Mouse (Mus musculus) heart, embryonic 12.5 days (tissue): ENCODE measurements at regions not wholly inside any gene's neighbourhood (a gene's known extent, or its start where the extent isn't known, plus 50 kb on each side); places are given as distances from the start of the nearest gene placed in this dataset.
"Not testable (repeated sequence)": the region's sequence is repeated elsewhere in the genome, so short reads cannot be mapped to it uniquely, and the experiment has no call there.

Experiments used
- ATAC-seq: fragments of 200-750 bp; cut with Nextera tagmentation; 2 replicates; pipeline ENCODE4 v1.8.0; 2017; ENCODE audit warnings: moderate TSS enrichment, moderate library complexity; ENCODE audit not compliant: insufficient number of reproducible peaks, low FRiP score
- H3K27ac ChIP-seq: fragments of 300-500 bp; sonication (generic); 2 replicates; pipeline ENCODE4 v1.5.1; 2016; ENCODE audit warnings: mild to moderate bottlenecking, moderate library complexity; ENCODE audit not compliant: poor library complexity, severe bottlenecking
- H3K27me3 ChIP-seq: fragments of 300-500 bp; sonication (generic); replicated peaks from 2 replicates; pipeline ENCODE4 v1.6.1; 2016; ENCODE audit warnings: mild to moderate bottlenecking, moderate library complexity
- H3K36me3 ChIP-seq: fragments of 300-500 bp; sonication (generic); 2 replicates; pipeline ENCODE4 v1.6.1; 2016; ENCODE audit warnings: mild to moderate bottlenecking, moderate library complexity
- H3K4me1 ChIP-seq: fragments of 300-500 bp; sonication (generic); replicated peaks from 2 replicates; pipeline ENCODE4 v1.6.1; 2016; ENCODE audit warnings: mild to moderate bottlenecking
- H3K4me2 ChIP-seq: fragments of 300-500 bp; sonication (generic); 2 replicates; pipeline ENCODE4 v1.6.1; 2016; ENCODE audit warnings: mild to moderate bottlenecking, moderate library complexity
- H3K4me3 ChIP-seq: fragments of 300-500 bp; sonication (generic); 2 replicates; pipeline ENCODE4 v1.5.1; 2016; ENCODE audit warnings: mild to moderate bottlenecking
- H3K9ac ChIP-seq: fragments of 300-500 bp; sonication (generic); 2 replicates; pipeline ENCODE4 v1.6.1; 2016; ENCODE audit warnings: mild to moderate bottlenecking, moderate library complexity
- H3K9me3 ChIP-seq: fragments of 300-500 bp; sonication (generic); replicated peaks from 2 replicates; pipeline ENCODE4 v1.6.1; 2016; ENCODE audit warnings: mild to moderate bottlenecking, moderate library complexity
- WGBS: fragments of 180-500 bp; shearing (Covaris S2); methylation state at CpG from one replicate; pipeline ENCODE4 v1.1.7; 2016; 5-methylcytosine and 5-hydroxymethylcytosine counted together

- no peaks in the 10 kb centered on the region for H3K27me3 ChIP-seq
- no peaks in the 10 kb centered on the region for H3K36me3 ChIP-seq
- no peak overlapping the region for H3K4me3 ChIP-seq
- H3K4me2 ChIP-seq, result no peak overlapping the region
- no peak overlapping the region for H3K27ac ChIP-seq
- WGBS, result 42% methylated on average over 1 of the region's 1 CpGs
- ATAC-seq, result no peak
- no peak overlapping the region for H3K9ac ChIP-seq
- H3K9me3 ChIP-seq, result no peaks in the 10 kb centered on the region
- H3K4me1 ChIP-seq, result no peaks in the 10 kb centered on the region
Measured at GRCm38 (mm10) chr2:53276435-53276834, 84.9 kb downstream of the Arl6ip6 start.

- H3K27ac ChIP-seq, result no peak overlapping the region
- no peak overlapping the region for H3K4me2 ChIP-seq
- ATAC-seq, result no peak
- no peaks in the 10 kb centered on the region for H3K27me3 ChIP-seq
- no peaks in the 10 kb centered on the region for H3K9me3 ChIP-seq
- no peak overlapping the region for H3K4me3 ChIP-seq
- H3K36me3 ChIP-seq, result no peaks in the 10 kb centered on the region
- 63% methylated on average over 2 of the region's 2 CpGs for WGBS
- H3K9ac ChIP-seq, result no peak overlapping the region
- H3K4me1 ChIP-seq, result no peaks in the 10 kb centered on the region
Measured at GRCm38 (mm10) chr2:53301712-53302423, 110.3 kb downstream of the Arl6ip6 start.

GRCm38 (mm10) chr2:53330680-53331079, 139.2 kb downstream of the Arl6ip6 start:
- WGBS, result 39% methylated on average over 6 of the region's 6 CpGs
- Histone ChIP-seq H3K4me3 (no peak overlapping the region), H3K9ac (no peak overlapping the region), H3K4me1 (no peaks in the 10 kb centered on the region), H3K9me3 (no peaks in the 10 kb centered on the region), H3K4me2 (no peak overlapping the region), H3K36me3 (no peaks in the 10 kb centered on the region), H3K27me3 (no peaks in the 10 kb centered on the region), H3K27ac (no peak overlapping the region)
- no peak for ATAC-seq

GRCm38 (mm10) chr2:53359026-53359425, 167.5 kb downstream of the Arl6ip6 start:
- no peak overlapping the region for H3K27ac ChIP-seq
- 69% methylated on average over 2 of the region's 2 CpGs for WGBS
- H3K4me3 ChIP-seq, result no peak overlapping the region
- no peaks in the 10 kb centered on the region for H3K4me1 ChIP-seq
- no peak overlapping the region for H3K4me2 ChIP-seq
- no peaks in the 10 kb centered on the region for H3K27me3 ChIP-seq
- peaks cover 4% of the 10 kb centered on the region; the same call in 1 of the 2 replicates for H3K9me3 ChIP-seq
- H3K36me3 ChIP-seq, result no peaks in the 10 kb centered on the region
- H3K9ac ChIP-seq, result no peak overlapping the region
- no peak for ATAC-seq

GRCm38 (mm10) chr2:53382348-53382747, 190.8 kb downstream of the Arl6ip6 start:
- no peak overlapping the region for H3K4me2 ChIP-seq
- ATAC-seq, result no peak
- H3K36me3 ChIP-seq, result no peaks in the 10 kb centered on the region
- no peak overlapping the region for H3K27ac ChIP-seq
- no peaks in the 10 kb centered on the region for H3K27me3 ChIP-seq
- 36% methylated on average over 1 of the region's 1 CpGs for WGBS
- no peak overlapping the region for H3K9ac ChIP-seq
- no peaks in the 10 kb centered on the region for H3K4me1 ChIP-seq
- no peaks in the 10 kb centered on the region for H3K9me3 ChIP-seq
- H3K4me3 ChIP-seq, result no peak overlapping the region

- Histone ChIP-seq H3K9ac (no peak overlapping the region), H3K36me3 (no peaks in the 10 kb centered on the region), H3K27me3 (no peaks in the 10 kb centered on the region), H3K27ac (no peak overlapping the region), H3K4me2 (no peak overlapping the region), H3K4me1 (no peaks in the 10 kb centered on the region), H3K9me3 (no peaks in the 10 kb centered on the region), H3K4me3 (no peak overlapping the region)
- ATAC-seq, result no peak
- 72% methylated on average over 8 of the region's 8 CpGs for WGBS
Measured at GRCm38 (mm10) chr2:53384545-53385176, 193.1 kb downstream of the Arl6ip6 start.

GRCm38 (mm10) chr2:53388652-53389051, 197.1 kb downstream of the Arl6ip6 start:
- no peak for ATAC-seq
- H3K9me3 ChIP-seq, result no peaks in the 10 kb centered on the region

GRCm38 (mm10) chr2:53414471-53414870, 222.9 kb downstream of the Arl6ip6 start:
- ATAC-seq, result no peak
- Histone ChIP-seq H3K27ac (no peak overlapping the region), H3K9me3 (0 out of 2 replicates have a peak, but pooled peaks cover 3% of the 10 kb centered on the region), H3K4me3 (no peak overlapping the region), H3K9ac (no peak overlapping the region), H3K36me3 (no peaks in the 10 kb centered on the region), H3K4me2 (no peak overlapping the region), H3K4me1 (no peaks in the 10 kb centered on the region), H3K27me3 (no peaks in the 10 kb centered on the region)
- WGBS, result 79% methylated on average over 2 of the region's 2 CpGs

More at GRCm38 (mm10) chr2:53388652-53389051, 197.1 kb downstream of the Arl6ip6 start:
- Histone ChIP-seq H3K4me1 (no peaks in the 10 kb centered on the region), H3K27me3 (no peaks in the 10 kb centered on the region), H3K36me3 (no peaks in the 10 kb centered on the region), H3K4me2 (no peak overlapping the region), H3K4me3 (no peak overlapping the region), H3K9ac (no peak overlapping the region), H3K27ac (no peak overlapping the region)
- WGBS, result 78% methylated on average over 3 of the region's 3 CpGs

- no peak for ATAC-seq
- Histone ChIP-seq H3K27me3 (no peaks in the 10 kb centered on the region), H3K9ac (no peak overlapping the region), H3K4me1 (no peaks in the 10 kb centered on the region), H3K27ac (no peak overlapping the region), H3K4me2 (no peak overlapping the region), H3K9me3 (no peaks in the 10 kb centered on the region), H3K36me3 (no peaks in the 10 kb centered on the region), H3K4me3 (no peak overlapping the region)
- 69% methylated on average over 5 of the region's 5 CpGs for WGBS
Measured at GRCm38 (mm10) chr2:53437046-53437815, 245.7 kb downstream of the Arl6ip6 start.

GRCm38 (mm10) chr2:53440301-53440700, 248.8 kb downstream of the Arl6ip6 start:
- H3K36me3 ChIP-seq, H3K4me3 ChIP-seq, ATAC-seq, H3K27me3 ChIP-seq, H3K9me3 ChIP-seq, H3K27ac ChIP-seq, H3K4me2 ChIP-seq, H3K9ac ChIP-seq, H3K4me1 ChIP-seq: not testable (repeated sequence)
- whole genome bisulfite sequencing, result 42% methylated on average over 3 of the region's 3 CpGs

- no peaks in the 10 kb centered on the region for H3K27me3 ChIP-seq
- ATAC-seq, result no peak
- no peaks in the 10 kb centered on the region for H3K36me3 ChIP-seq
- no peak overlapping the region for H3K4me3 ChIP-seq
- H3K4me2 ChIP-seq, result no peak overlapping the region
- WGBS, result 77% methylated on average over 3 of the region's 3 CpGs
- no peaks in the 10 kb centered on the region for H3K4me1 ChIP-seq
- no peak overlapping the region for H3K27ac ChIP-seq
- H3K9me3 ChIP-seq, result 0 out of 2 replicates have a peak, but pooled peaks cover 4% of the 10 kb centered on the region
- H3K9ac ChIP-seq, result no peak overlapping the region
Measured at GRCm38 (mm10) chr2:53460265-53460664, 268.7 kb downstream of the Arl6ip6 start.
